Mouse (Mus musculus): Measurements from ENCODE around the gene Rtn1. TPM values are rescaled to one million over a fixed set of nuclear protein-coding genes. Genes with fewer than 3 reads are reported as not detected.

Rtn1 gene
- total RNA-seq, 2 experiments from 2014 or later, result 4.0 to 4.8 TPM

DNA sequence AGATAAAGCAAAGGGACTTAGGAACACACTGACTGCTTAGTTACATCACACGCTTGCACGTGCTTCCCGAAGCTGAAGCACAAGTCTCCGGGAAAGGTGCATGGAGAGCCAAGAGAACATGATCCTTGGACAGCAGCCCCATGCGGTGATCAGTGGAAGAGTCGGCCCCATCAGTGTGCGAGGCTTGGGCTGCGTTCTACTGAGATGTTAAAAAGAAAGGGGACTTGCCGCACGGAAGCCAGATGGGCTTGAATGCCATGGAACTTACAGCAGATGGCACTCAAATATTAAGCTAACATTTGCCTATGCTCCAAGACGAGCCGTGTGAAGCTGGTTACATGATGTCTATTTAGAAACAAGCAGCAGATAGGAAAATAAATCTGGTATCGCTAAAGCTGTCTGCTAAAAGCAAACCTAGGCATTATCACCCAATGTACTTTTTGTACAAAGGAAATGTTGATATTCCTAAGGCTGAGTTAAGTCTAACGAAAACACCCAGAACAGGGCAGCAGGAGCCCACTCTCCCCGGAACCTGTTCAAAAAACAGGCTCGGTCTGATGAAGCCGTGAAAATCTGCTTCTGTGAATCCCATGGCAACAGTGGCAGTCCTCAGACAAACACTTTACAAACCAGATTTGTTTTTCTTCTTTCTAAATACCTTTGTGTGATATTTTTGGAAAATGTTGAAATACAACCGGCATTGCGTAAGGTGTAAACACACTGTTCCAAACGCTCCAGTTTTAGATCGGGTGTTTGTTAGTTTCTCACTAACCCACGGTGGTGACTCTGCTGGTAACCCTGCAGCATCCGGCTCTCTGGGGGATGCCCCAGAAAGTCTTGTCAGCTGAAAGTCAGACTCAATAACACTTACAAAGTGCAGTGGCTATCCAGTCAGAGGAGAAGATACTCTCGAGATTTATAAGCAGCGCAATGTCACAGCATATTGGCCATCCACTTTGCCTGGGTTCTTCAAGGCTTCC lies 123.2 kb downstream of the Rtn1 start:
- DNase-seq (ENCODE audit: low spot score in 2 of 2), result peak in 1 of 2 experiments; percentile 14

- DNase-seq (ENCODE audit: low spot score in 2 of 2), result no peak
Observed at GRCm38 (mm10) chr12:72284576-72284975, 124.3 kb downstream of the Rtn1 start.

DNA sequence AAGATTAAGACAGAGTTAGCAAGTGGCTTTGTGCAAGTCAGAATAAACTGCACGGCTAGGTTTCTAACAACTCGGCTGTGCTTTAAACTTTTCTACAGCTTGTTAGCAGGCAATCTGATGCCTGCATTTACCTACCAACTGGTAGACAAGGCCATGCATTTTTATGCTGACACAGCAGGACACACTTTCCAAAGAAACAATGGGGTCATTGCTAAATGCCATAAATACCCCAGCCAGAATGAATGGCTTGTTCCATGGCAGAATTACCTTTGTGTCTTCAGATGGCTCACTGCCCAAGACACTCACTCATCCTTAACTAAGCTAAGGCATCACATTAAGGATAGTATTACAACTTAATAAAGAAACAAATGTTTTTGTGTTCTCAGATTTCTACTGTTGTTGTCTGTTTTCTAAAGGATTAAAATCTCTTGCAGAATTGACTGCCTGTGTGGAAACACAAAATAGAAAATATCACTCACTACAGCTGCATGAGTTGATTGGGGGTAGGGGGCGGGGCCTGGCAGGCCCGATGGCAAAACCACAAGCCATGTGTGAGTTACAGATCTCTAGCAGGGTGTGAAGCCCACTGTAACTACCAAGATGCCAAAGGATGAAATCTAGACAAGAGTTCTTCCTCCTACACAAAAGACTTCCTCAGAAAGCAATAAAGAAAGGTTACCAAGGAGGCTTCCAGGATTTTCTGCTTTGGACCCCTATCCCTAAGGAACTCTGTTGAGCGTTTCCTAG lies 129.6 kb downstream of the Rtn1 start:
- no peak for DNase-seq (ENCODE audit: low spot score in 2 of 2)

DNA sequence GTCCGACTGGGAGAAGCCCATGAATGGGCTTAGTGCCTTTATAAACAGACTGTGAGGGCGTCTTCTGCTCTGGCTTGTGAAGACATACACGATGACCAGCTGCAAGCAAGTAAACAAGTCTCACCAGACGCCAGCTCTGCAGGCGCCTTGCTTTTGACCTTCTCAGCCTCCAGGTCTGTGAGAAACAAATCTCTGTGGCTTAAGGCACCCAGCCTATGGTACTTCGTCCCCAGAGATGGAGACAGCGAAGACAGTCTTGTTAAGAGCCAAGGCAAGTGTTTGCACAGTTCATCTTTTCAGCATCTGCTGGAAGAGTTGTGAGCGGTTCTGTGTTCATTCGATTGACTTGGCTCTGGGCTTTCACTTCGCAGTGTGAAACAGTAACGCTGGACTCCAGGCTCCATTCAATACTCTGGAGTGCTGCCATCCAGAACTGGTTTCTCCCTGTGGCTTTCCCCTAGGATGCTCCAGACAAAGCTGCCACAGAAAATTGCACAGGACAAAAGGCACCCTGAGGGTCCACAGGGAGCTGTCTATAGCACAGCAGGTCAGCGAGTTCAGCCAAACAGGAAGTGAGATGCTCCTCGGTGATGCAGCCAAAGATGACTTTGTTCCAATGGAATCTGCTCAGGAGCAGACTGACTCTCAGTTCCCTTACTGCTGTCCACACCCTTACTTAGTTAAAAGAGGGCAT lies 135.0 kb downstream of the Rtn1 start:
- peak in 1 of 2 experiments; percentile 41 for DNase-seq (ENCODE audit: low spot score in 2 of 2)

GRCm38 (mm10) chr12:72267614-72268013 lies 141.2 kb downstream of the Rtn1 start:
- no peak for DNase-seq (ENCODE audit: low spot score in 2 of 2)

- DNase-seq (ENCODE audit: low spot score in 2 of 2), result no peak
Observed at GRCm38 (mm10) chr12:72265261-72266228, 143.3 kb downstream of the Rtn1 start.

GRCm38 (mm10) chr12:72263213-72264103 lies 145.4 kb downstream of the Rtn1 start:
- no peak for DNase-seq (ENCODE audit: low spot score in 2 of 2)

GRCm38 (mm10) chr12:72257000-72257399 lies 151.9 kb downstream of the Rtn1 start:
- no peak for DNase-seq (ENCODE audit: low spot score in 2 of 2)

DNA sequence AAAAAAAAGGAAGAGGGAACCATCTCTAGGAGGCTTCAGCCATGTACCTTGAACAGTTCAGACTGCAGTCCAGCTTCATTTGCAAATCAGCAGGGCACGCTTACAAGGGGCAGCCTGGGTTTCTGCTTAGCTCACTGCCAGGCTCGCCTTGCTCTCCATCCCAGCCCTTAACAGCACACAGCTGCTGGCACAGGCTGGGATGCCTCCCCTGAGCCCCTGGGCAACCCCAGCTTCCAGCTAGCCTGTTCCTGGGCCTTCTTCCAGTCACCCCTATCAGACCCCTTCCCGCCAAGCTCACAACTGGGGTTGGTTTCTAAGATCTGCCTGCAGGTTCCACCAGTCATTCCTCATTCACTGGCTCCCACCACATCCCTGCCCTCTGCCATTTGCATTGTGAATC lies 155.8 kb downstream of the Rtn1 start:
- DNase-seq (ENCODE audit: low spot score in 2 of 2), result no peak

- DNase-seq (ENCODE audit: low spot score in 2 of 2), result no peak
Observed at GRCm38 (mm10) chr12:72251890-72252445, 156.9 kb downstream of the Rtn1 start.

DNA sequence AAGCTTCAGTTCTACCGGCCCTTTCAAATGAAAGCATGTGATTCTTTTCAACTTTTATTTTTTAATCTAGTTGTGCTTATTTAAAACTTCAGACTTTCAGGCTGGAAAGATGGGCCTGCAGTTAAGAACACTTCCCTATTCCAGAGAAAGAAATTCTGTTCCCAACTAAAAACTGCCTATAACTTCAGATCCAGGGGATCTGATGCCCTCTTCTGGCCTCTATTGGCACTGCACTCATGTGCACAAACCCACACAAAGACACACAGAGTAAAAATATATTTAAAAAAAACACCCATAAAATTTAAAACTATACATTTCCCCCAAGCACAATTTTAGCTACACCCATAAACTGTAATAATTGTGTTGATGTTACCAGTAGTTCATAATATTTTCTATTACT lies 163.9 kb downstream of the Rtn1 start:
- DNase-seq (ENCODE audit: low spot score in 2 of 2), result no peak

- no peak for DNase-seq (ENCODE audit: low spot score in 2 of 2)
Observed at GRCm38 (mm10) chr12:72242807-72243206, 166.0 kb downstream of the Rtn1 start.

GRCm38 (mm10) chr12:72240506-72240905 lies 168.3 kb downstream of the Rtn1 start:
- DNase-seq (ENCODE audit: low spot score in 2 of 2), result no peak

- no peak for DNase-seq (ENCODE audit: low spot score in 2 of 2)
Observed at GRCm38 (mm10) chr12:72239230-72239894, 169.5 kb downstream of the Rtn1 start.

DNA sequence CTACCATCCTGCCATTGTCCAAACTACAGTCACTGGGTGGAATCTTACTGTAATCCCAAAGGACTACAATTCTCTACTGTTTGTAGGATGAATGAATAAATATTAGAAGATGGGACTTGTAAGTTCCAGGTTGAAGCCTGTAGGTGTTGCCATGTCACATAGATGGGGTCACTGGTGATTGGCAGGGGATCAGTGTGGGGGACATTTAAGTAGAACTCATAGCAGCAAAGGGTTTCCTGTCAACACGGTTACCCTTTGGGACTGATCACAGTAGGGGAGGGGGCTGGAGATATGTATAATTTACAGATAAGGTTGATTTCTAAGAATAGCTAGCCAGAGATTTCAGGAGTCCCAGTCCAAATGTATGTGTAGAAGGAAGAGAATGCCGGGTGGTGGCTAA lies 171.6 kb downstream of the Rtn1 start:
- DNase-seq (ENCODE audit: low spot score in 2 of 2), result no peak

- peak; percentile 31 to 53 for DNase-seq (ENCODE audit: low spot score in 2 of 2)
Observed at GRCm38 (mm10) chr12:72236564-72237011, 172.3 kb downstream of the Rtn1 start.

- no peak for DNase-seq (ENCODE audit: low spot score in 2 of 2)
Observed at GRCm38 (mm10) chr12:72235621-72236351, 173.1 kb downstream of the Rtn1 start.

GRCm38 (mm10) chr12:72234966-72235365 lies 173.9 kb downstream of the Rtn1 start:
- DNase-seq (ENCODE audit: low spot score in 2 of 2), result no peak

Measured in gastrocnemius, postnatal 4 days (tissue).